Mouse (Mus musculus): ENCODE measurements at regions not wholly inside any gene's neighbourhood (a gene's known extent, or its start where the extent isn't known, plus 50 kb on each side); places are given as distances from the start of the nearest gene placed in this dataset.

- H3K36me3 ChIP-seq (ENCODE audit: control insufficient read depth, insufficient read depth, low read length) = no peaks in the 10 kb centered on the region
- no peaks in the 10 kb centered on the region for H3K27me3 ChIP-seq (replicated peaks; ENCODE audit: control insufficient read depth, insufficient read depth, low read length)
- no peak overlapping the region for H3K27ac ChIP-seq (ENCODE audit: insufficient read depth, low read depth, low read length)
- TF ChIP-seq POLR2A (IDR thresholded peaks at IDR 0.05; ENCODE audit: low read depth, low read length) (no peak), CTCF (conservative IDR thresholded peaks at IDR 0.05; ENCODE audit: insufficient read depth, insufficient read length, low read depth, low read length) (no peak)
- no peaks in the 10 kb centered on the region for H3K4me1 ChIP-seq (ENCODE audit: control insufficient read depth, insufficient read depth, low read length)
- DNase-seq = no peak
- WGBS = 85% methylated on average over 9 of the region's 9 CpGs
- H3K4me3 ChIP-seq (ENCODE audit: insufficient read depth, low read depth, low read length) = no peak overlapping the region
Measured at GRCm38 (mm10) chr4:89391463-89392308, 80.8 kb upstream of the Cdkn2b start.

DNA sequence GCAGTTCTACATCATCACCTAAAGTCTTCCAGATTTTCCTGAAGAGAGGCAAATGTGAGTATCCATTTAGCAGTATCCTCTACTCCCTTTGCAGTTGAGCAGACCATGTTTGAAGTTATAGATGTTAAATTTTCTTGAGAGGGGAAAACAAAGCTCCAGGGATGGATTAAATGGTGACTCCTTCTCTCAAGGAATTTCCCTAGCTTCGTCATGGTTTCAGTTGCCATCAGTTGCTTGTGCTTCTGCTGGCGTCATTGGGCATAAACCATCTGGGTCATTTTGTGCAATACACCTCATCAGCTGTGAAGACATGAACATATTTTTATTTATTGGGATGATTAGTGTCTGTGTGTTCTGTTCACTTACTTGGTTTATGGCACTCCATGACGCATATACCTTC is 72.7 kb upstream of the Cdkn2b start:
- H3K4me3 ChIP-seq (ENCODE audit: insufficient read depth, low read depth, low read length) = no peak overlapping the region
- H3K36me3 ChIP-seq (ENCODE audit: control insufficient read depth, insufficient read depth, low read length) = no peaks in the 10 kb centered on the region
- H3K27ac ChIP-seq (ENCODE audit: insufficient read depth, low read depth, low read length) = no peak overlapping the region
- no peak for TF ChIP-seq CTCF (conservative IDR thresholded peaks at IDR 0.05; ENCODE audit: insufficient read depth, insufficient read length, low read depth, low read length)
- no peak for TF ChIP-seq POLR2A (IDR thresholded peaks at IDR 0.05; ENCODE audit: low read depth, low read length)
- no peak for DNase-seq
- WGBS = 96% methylated on average over 3 of the region's 3 CpGs
- H3K27me3 ChIP-seq (replicated peaks; ENCODE audit: control insufficient read depth, insufficient read depth, low read length) = no peaks in the 10 kb centered on the region
- H3K4me1 ChIP-seq (ENCODE audit: control insufficient read depth, insufficient read depth, low read length) = no peaks in the 10 kb centered on the region

DNA sequence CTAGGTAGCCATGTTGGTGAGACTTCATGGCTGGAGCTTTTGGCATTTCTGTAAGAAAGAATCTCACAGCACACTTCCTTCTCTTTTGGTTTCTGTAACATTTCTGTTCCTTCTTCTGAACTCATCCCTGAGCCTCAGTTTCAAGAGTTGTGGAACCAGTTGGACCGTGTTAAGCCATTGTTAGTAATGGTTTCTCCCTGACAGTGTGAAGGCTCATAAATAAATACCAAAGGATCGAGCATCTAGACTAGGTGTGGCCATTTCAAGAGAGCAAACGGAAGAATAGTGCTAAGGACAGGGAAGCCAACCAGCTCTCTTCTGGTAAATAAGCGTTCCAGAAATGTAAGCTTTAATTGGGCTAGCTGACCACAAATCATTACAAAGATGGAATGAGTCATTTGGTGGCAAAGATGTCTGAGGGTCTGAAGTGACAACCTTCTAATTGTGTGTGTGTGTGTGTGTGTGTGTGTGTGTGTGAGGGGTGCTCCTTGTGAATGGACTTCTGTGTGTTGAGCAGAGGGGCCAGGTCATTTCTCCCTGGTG is 71.7 kb upstream of the Cdkn2b start:
- H3K4me1 ChIP-seq (ENCODE audit: control insufficient read depth, insufficient read depth, low read length) = no peaks in the 10 kb centered on the region
- no peak overlapping the region for H3K27ac ChIP-seq (ENCODE audit: insufficient read depth, low read depth, low read length)
- H3K36me3 ChIP-seq (ENCODE audit: control insufficient read depth, insufficient read depth, low read length) = no peaks in the 10 kb centered on the region
- TF ChIP-seq CTCF (conservative IDR thresholded peaks at IDR 0.05; ENCODE audit: insufficient read depth, insufficient read length, low read depth, low read length) = no peak
- TF ChIP-seq POLR2A (IDR thresholded peaks at IDR 0.05; ENCODE audit: low read depth, low read length) = no peak
- WGBS = 71% methylated on average over 4 of the region's 4 CpGs
- no peak overlapping the region for H3K4me3 ChIP-seq (ENCODE audit: insufficient read depth, low read depth, low read length)
- H3K27me3 ChIP-seq (replicated peaks; ENCODE audit: control insufficient read depth, insufficient read depth, low read length) = no peaks in the 10 kb centered on the region
- DNase-seq = no peak

GRCm38 (mm10) chr4:89381763-89382162 is 70.9 kb upstream of the Cdkn2b start:
- H3K4me3 ChIP-seq (ENCODE audit: insufficient read depth, low read depth, low read length) = no peak overlapping the region
- H3K4me1 ChIP-seq (ENCODE audit: control insufficient read depth, insufficient read depth, low read length) = no peaks in the 10 kb centered on the region
- H3K36me3 ChIP-seq (ENCODE audit: control insufficient read depth, insufficient read depth, low read length) = no peaks in the 10 kb centered on the region
- DNase-seq = no peak
- WGBS = 89% methylated on average over 2 of the region's 2 CpGs
- TF ChIP-seq POLR2A (IDR thresholded peaks at IDR 0.05; ENCODE audit: low read depth, low read length) (no peak), CTCF (conservative IDR thresholded peaks at IDR 0.05; ENCODE audit: insufficient read depth, insufficient read length, low read depth, low read length) (no peak)
- no peaks in the 10 kb centered on the region for H3K27me3 ChIP-seq (replicated peaks; ENCODE audit: control insufficient read depth, insufficient read depth, low read length)
- no peak overlapping the region for H3K27ac ChIP-seq (ENCODE audit: insufficient read depth, low read depth, low read length)

- Histone ChIP-seq H3K4me1 (ENCODE audit: control insufficient read depth, insufficient read depth, low read length) (no peaks in the 10 kb centered on the region), H3K27me3 (replicated peaks; ENCODE audit: control insufficient read depth, insufficient read depth, low read length) (no peaks in the 10 kb centered on the region), H3K4me3 (ENCODE audit: insufficient read depth, low read depth, low read length) (no peak overlapping the region), H3K36me3 (ENCODE audit: control insufficient read depth, insufficient read depth, low read length) (no peaks in the 10 kb centered on the region), H3K27ac (ENCODE audit: insufficient read depth, low read depth, low read length) (no peak overlapping the region)
- 92% methylated on average over 5 of the region's 5 CpGs for WGBS
- no peak for DNase-seq
- no peak for TF ChIP-seq CTCF (conservative IDR thresholded peaks at IDR 0.05; ENCODE audit: insufficient read depth, insufficient read length, low read depth, low read length)
- no peak for TF ChIP-seq POLR2A (IDR thresholded peaks at IDR 0.05; ENCODE audit: low read depth, low read length)
Measured at GRCm38 (mm10) chr4:89381077-89381476, 70.2 kb upstream of the Cdkn2b start.

DNA sequence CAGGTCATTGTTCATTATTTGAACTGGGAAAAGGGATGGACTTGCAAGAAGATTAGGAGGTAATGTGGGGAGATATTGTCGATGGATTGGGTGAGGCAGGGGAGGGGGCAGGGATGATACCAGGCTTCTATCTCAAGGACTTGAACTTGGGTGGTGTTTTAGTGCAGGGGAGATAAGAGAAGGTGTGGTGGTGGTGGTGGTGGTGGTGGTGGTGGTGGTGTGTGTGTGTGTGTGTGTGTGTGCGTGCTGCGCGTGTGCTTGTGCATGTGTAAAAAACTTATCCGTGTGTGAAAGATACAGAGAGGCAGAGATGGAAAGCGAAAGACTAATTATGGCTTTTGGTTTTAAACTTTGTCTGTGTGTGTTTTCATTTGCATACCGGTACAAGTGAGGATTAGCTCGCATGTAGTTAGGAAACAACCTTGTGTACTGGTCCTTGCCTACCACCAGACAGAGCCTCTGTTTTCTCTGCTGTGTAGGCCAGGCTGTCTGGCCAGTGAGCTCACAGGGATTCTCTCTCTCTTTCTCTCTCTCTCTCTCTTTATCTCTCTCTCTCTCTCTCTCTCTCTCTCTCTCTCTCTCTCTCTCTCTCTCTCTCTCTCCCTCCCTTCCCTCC is 69.6 kb upstream of the Cdkn2b start:
- WGBS = 91% methylated on average over 8 of the region's 8 CpGs
- no peak for DNase-seq
- TF ChIP-seq CTCF (conservative IDR thresholded peaks at IDR 0.05; ENCODE audit: insufficient read depth, insufficient read length, low read depth, low read length) = no peak

GRCm38 (mm10) chr4:89379622-89380329 is 68.9 kb upstream of the Cdkn2b start:
- H3K4me3 ChIP-seq (ENCODE audit: insufficient read depth, low read depth, low read length) = no peak overlapping the region
- TF ChIP-seq POLR2A (IDR thresholded peaks at IDR 0.05; ENCODE audit: low read depth, low read length) = no peak
- TF ChIP-seq CTCF (conservative IDR thresholded peaks at IDR 0.05; ENCODE audit: insufficient read depth, insufficient read length, low read depth, low read length) = no peak
- H3K4me1 ChIP-seq (ENCODE audit: control insufficient read depth, insufficient read depth, low read length) = no peaks in the 10 kb centered on the region
- WGBS = 82% methylated on average over 6 of the region's 6 CpGs
- H3K27ac ChIP-seq (ENCODE audit: insufficient read depth, low read depth, low read length) = no peak overlapping the region
- no peaks in the 10 kb centered on the region for H3K36me3 ChIP-seq (ENCODE audit: control insufficient read depth, insufficient read depth, low read length)
- no peaks in the 10 kb centered on the region for H3K27me3 ChIP-seq (replicated peaks; ENCODE audit: control insufficient read depth, insufficient read depth, low read length)
- DNase-seq = no peak

More for the DNA sequence above, 69.6 kb upstream of the Cdkn2b start:
- Histone ChIP-seq H3K27me3 (replicated peaks; ENCODE audit: control insufficient read depth, insufficient read depth, low read length) (no peaks in the 10 kb centered on the region), H3K27ac (ENCODE audit: insufficient read depth, low read depth, low read length) (no peak overlapping the region), H3K36me3 (ENCODE audit: control insufficient read depth, insufficient read depth, low read length) (no peaks in the 10 kb centered on the region), H3K4me1 (ENCODE audit: control insufficient read depth, insufficient read depth, low read length) (no peaks in the 10 kb centered on the region), H3K4me3 (ENCODE audit: insufficient read depth, low read depth, low read length) (no peak overlapping the region)

Measured in kidney, adult 2 months (tissue).